Mouse (Mus musculus): ENCODE results near the gene Arfgef2.

- no peak for TF ChIP-seq CTCF (IDR thresholded peaks at IDR 0.05; ENCODE audit: low read depth)
- no peak for TF ChIP-seq EP300 (IDR thresholded peaks at IDR 0.05; ENCODE audit: low read depth)
Measured at GRCm38 (mm10) chr2:166855771-166856170, 50.4 kb downstream of the Arfgef2 start.
